Mouse (Mus musculus): ENCODE data around the gene St5. TPM values are rescaled to one million over a fixed set of nuclear protein-coding genes. Genes with fewer than 3 reads are reported as not detected.

St5 gene
- polyA plus RNA-seq, 1 experiment = 42.2 TPM

DNA sequence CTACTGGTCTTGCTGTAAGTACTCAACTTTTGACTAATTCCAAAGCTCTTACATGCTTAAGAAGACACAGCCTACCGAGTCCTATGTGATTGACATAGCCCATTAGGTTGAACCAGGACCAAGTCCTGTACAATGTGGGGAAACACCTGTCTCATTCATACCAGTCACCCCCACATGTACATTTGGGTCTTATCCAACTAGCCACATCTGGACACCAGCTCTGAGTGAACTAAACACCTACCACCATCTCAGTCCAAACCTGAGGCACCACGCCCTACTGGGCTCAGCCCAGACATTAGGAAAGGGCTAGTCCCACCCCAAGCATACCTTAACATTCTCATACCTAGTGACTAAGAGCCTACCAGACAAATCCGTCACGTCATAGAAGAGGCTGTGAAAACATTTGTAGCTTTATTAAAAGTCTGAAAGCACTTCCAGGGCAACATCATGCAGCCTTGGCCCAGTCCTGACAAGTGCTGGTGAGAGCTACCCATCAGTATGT lies 135.0 kb downstream of the St5 start:
- Histone ChIP-seq H3K27ac (ENCODE audit: insufficient read depth, low read length) (no peak overlapping the region), H3K36me3 (ENCODE audit: control insufficient read depth, insufficient read depth, low read length, poor library complexity, severe bottlenecking) (no peaks in the 10 kb centered on the region), H3K9me3 (replicated peaks; ENCODE audit: control insufficient read depth, insufficient read depth, low read length, poor library complexity, severe bottlenecking) (no peaks in the 10 kb centered on the region), H3K4me1 (ENCODE audit: control insufficient read depth, insufficient read depth, low read length) (no peaks in the 10 kb centered on the region), H3K27me3 (ENCODE audit: control insufficient read depth, insufficient read depth, low read length, poor library complexity, severe bottlenecking) (no peaks in the 10 kb centered on the region), H3K9ac (ENCODE audit: low read depth, poor library complexity, severe bottlenecking) (no peak overlapping the region), H3K4me3 (ENCODE audit: low read depth, low read length) (no peak overlapping the region)
- TF ChIP-seq EP300 (IDR thresholded peaks at IDR 0.05; ENCODE audit: insufficient read depth, low read depth, low read length) = no peak
- no peak for TF ChIP-seq CTCF (IDR thresholded peaks at IDR 0.05; ENCODE audit: low read depth, low read length)
- no peak for TF ChIP-seq POLR2A (IDR thresholded peaks at IDR 0.05; ENCODE audit: insufficient read depth, low read length)

DNA sequence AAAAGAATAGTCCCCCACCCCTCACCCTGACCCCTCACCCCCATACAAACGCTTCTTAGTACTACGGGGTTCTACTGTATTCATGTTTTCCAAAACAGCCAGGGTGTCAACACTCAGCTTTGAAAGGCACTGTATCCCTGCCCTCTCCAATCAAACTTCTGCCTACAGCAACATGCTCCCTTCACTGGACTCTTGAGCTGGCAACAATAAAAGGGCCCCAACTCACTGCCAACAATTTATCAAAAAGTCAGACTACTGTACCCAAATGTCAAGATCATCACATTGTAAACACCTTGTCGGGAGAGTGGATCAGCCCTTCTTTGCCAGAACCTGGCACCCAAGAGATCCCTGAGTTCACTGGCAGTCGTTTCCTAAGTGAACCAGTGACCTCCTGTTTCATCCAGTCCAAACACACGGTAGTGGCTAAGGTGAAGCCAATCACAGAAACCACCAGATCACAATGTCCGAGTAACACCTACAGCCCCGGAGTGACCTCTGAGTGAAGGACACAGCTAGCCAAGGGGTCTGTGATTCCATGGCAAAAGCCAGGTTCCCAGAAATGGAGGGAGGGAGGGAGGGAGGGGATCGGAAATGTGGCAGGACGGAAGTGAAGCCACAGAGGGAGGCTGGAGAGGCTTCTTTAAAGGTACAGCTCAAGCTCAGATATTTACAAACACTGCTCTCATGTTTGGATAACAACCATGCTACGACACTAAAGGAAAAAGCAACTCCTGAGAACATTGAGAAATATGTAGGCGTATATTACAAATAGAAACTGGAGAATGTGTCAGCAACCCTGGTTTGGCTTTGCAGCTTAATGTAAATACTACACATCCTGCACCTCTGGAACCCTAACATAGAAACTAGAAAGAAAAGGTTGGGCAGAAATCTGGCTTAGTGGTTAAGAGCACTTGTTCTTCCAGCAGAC lies 136.3 kb downstream of the St5 start:
- no peaks in the 10 kb centered on the region for H3K27me3 ChIP-seq (ENCODE audit: control insufficient read depth, insufficient read depth, low read length, poor library complexity, severe bottlenecking)
- TF ChIP-seq EP300 (IDR thresholded peaks at IDR 0.05; ENCODE audit: insufficient read depth, low read depth, low read length) (no peak), CTCF (IDR thresholded peaks at IDR 0.05; ENCODE audit: low read depth, low read length) (no peak), POLR2A (IDR thresholded peaks at IDR 0.05; ENCODE audit: insufficient read depth, low read length) (no peak)

GRCm38 (mm10) chr7:109566327-109566726 lies 137.1 kb downstream of the St5 start:
- Histone ChIP-seq H3K9ac (ENCODE audit: low read depth, poor library complexity, severe bottlenecking) (no peak overlapping the region), H3K27me3 (ENCODE audit: control insufficient read depth, insufficient read depth, low read length, poor library complexity, severe bottlenecking) (no peaks in the 10 kb centered on the region), H3K36me3 (ENCODE audit: control insufficient read depth, insufficient read depth, low read length, poor library complexity, severe bottlenecking) (no peaks in the 10 kb centered on the region), H3K9me3 (replicated peaks; ENCODE audit: control insufficient read depth, insufficient read depth, low read length, poor library complexity, severe bottlenecking) (no peaks in the 10 kb centered on the region), H3K27ac (ENCODE audit: insufficient read depth, low read length) (no peak overlapping the region), H3K4me1 (ENCODE audit: control insufficient read depth, insufficient read depth, low read length) (no peaks in the 10 kb centered on the region), H3K4me3 (ENCODE audit: low read depth, low read length) (no peak overlapping the region)
- no peak for TF ChIP-seq POLR2A (IDR thresholded peaks at IDR 0.05; ENCODE audit: insufficient read depth, low read length)
- TF ChIP-seq CTCF (IDR thresholded peaks at IDR 0.05; ENCODE audit: low read depth, low read length) = no peak
- no peak for TF ChIP-seq EP300 (IDR thresholded peaks at IDR 0.05; ENCODE audit: insufficient read depth, low read depth, low read length)

More for the DNA sequence above, 136.3 kb downstream of the St5 start:
- H3K4me1 ChIP-seq (ENCODE audit: control insufficient read depth, insufficient read depth, low read length) = no peaks in the 10 kb centered on the region
- H3K9ac ChIP-seq (ENCODE audit: low read depth, poor library complexity, severe bottlenecking) = no peak overlapping the region
- no peaks in the 10 kb centered on the region for H3K9me3 ChIP-seq (replicated peaks; ENCODE audit: control insufficient read depth, insufficient read depth, low read length, poor library complexity, severe bottlenecking)
- no peak overlapping the region for H3K4me3 ChIP-seq (ENCODE audit: low read depth, low read length)
- H3K27ac ChIP-seq (ENCODE audit: insufficient read depth, low read length) = no peak overlapping the region
- no peaks in the 10 kb centered on the region for H3K36me3 ChIP-seq (ENCODE audit: control insufficient read depth, insufficient read depth, low read length, poor library complexity, severe bottlenecking)

GRCm38 (mm10) chr7:109563775-109564362 lies 139.5 kb downstream of the St5 start:
- H3K36me3 ChIP-seq (ENCODE audit: control insufficient read depth, insufficient read depth, low read length, poor library complexity, severe bottlenecking) = no peaks in the 10 kb centered on the region
- H3K4me3 ChIP-seq (ENCODE audit: low read depth, low read length) = no peak overlapping the region
- H3K9ac ChIP-seq (ENCODE audit: low read depth, poor library complexity, severe bottlenecking) = no peak overlapping the region
- H3K27me3 ChIP-seq (ENCODE audit: control insufficient read depth, insufficient read depth, low read length, poor library complexity, severe bottlenecking) = no peaks in the 10 kb centered on the region
- no peak for TF ChIP-seq CTCF (IDR thresholded peaks at IDR 0.05; ENCODE audit: low read depth, low read length)
- TF ChIP-seq EP300 (IDR thresholded peaks at IDR 0.05; ENCODE audit: insufficient read depth, low read depth, low read length) = no peak
- no peak for TF ChIP-seq POLR2A (IDR thresholded peaks at IDR 0.05; ENCODE audit: insufficient read depth, low read length)
- no peak overlapping the region for H3K27ac ChIP-seq (ENCODE audit: insufficient read depth, low read length)
- no peaks in the 10 kb centered on the region for H3K9me3 ChIP-seq (replicated peaks; ENCODE audit: control insufficient read depth, insufficient read depth, low read length, poor library complexity, severe bottlenecking)
- no peaks in the 10 kb centered on the region for H3K4me1 ChIP-seq (ENCODE audit: control insufficient read depth, insufficient read depth, low read length)

GRCm38 (mm10) chr7:109562676-109563075 lies 140.7 kb downstream of the St5 start:
- H3K4me1 ChIP-seq (ENCODE audit: control insufficient read depth, insufficient read depth, low read length) = no peaks in the 10 kb centered on the region
- no peaks in the 10 kb centered on the region for H3K9me3 ChIP-seq (replicated peaks; ENCODE audit: control insufficient read depth, insufficient read depth, low read length, poor library complexity, severe bottlenecking)
- no peak overlapping the region for H3K9ac ChIP-seq (ENCODE audit: low read depth, poor library complexity, severe bottlenecking)
- H3K27me3 ChIP-seq (ENCODE audit: control insufficient read depth, insufficient read depth, low read length, poor library complexity, severe bottlenecking) = no peaks in the 10 kb centered on the region
- H3K4me3 ChIP-seq (ENCODE audit: low read depth, low read length) = no peak overlapping the region
- H3K27ac ChIP-seq (ENCODE audit: insufficient read depth, low read length) = no peak overlapping the region
- no peaks in the 10 kb centered on the region for H3K36me3 ChIP-seq (ENCODE audit: control insufficient read depth, insufficient read depth, low read length, poor library complexity, severe bottlenecking)
- TF ChIP-seq POLR2A (IDR thresholded peaks at IDR 0.05; ENCODE audit: insufficient read depth, low read length) = no peak
- no peak for TF ChIP-seq EP300 (IDR thresholded peaks at IDR 0.05; ENCODE audit: insufficient read depth, low read depth, low read length)
- TF ChIP-seq CTCF (IDR thresholded peaks at IDR 0.05; ENCODE audit: low read depth, low read length) = no peak

All from ES-Bruce4 (cell line).